Mouse (Mus musculus): ENCODE measurements around the gene Gm13040. TPM values are rescaled to one million over a fixed set of nuclear protein-coding genes. Genes with fewer than 3 reads are reported as not detected.
"Not testable (repeated sequence)": the region's sequence is repeated elsewhere in the genome, so short reads cannot be mapped to it uniquely, and the experiment has no call there.

Gene Gm13040
- polyA plus RNA-seq (2017; shearing (Covaris generic)) = not detected

GRCm38 (mm10) chr4:143535654-143536053 lies at the start of gene Gm13040:
TSS of gene Gm13040 (plus strand) at chr4:143535954.
- not testable (repeated sequence) for ATAC-seq

- no peak for ATAC-seq
Measured at GRCm38 (mm10) chr4:143511043-143511442, 24.7 kb upstream of the Gm13040 start, which contains the start of gene Gm13043. TSS of gene Gm13043 (plus strand) at chr4:143511343.

- ATAC-seq = not testable (repeated sequence)
Measured at GRCm38 (mm10) chr4:143551400-143551799, 15.6 kb downstream of the Gm13040 start, which contains the start of the genes BC080695 and Gm13057. TSS of gene BC080695 (plus strand) at chr4:143551700. TSS of gene Gm13057 (plus strand) at chr4:143551709.

Other genes starting within 250 kb of the Gm13040 start
- under 1 TPM in 1 of 2 experiments, not detected in 1; 0.45 TPM for gene Pdpn, start 236.4 kb upstream of the Gm13040 start, polyA plus RNA-seq (2017; shearing (Covaris generic))
- not detected for gene Lrrc38, start 186.2 kb upstream of the Gm13040 start, polyA plus RNA-seq (2017; shearing (Covaris generic))
- gene Pramel1, start 141.5 kb upstream of the Gm13040 start, polyA plus RNA-seq (2017; shearing (Covaris generic)) = not detected
- 10 to 100 TPM; 35.9 to 37.4 TPM for gene Pramef8, start 123.5 kb upstream of the Gm13040 start, polyA plus RNA-seq (2017; shearing (Covaris generic))
- gene Oog4, start 85.6 kb upstream of the Gm13040 start, polyA plus RNA-seq (2017; shearing (Covaris generic)) = under 1 TPM in 1 of 2 experiments, not detected in 1; 0.19 TPM
- gene Gm13043, start 24.6 kb upstream of the Gm13040 start, polyA plus RNA-seq (2017; shearing (Covaris generic)) = not detected
- gene BC080695, start 15.7 kb downstream of the Gm13040 start, polyA plus RNA-seq (2017; shearing (Covaris generic)) = not detected
- not detected for gene Gm13057, start 15.8 kb downstream of the Gm13040 start, polyA plus RNA-seq (2017; shearing (Covaris generic))
- gene Gm13083, start 79.0 kb downstream of the Gm13040 start, polyA plus RNA-seq (2017; shearing (Covaris generic)) = not detected
- not detected for gene Gm13088, start 121.3 kb downstream of the Gm13040 start, polyA plus RNA-seq (2017; shearing (Covaris generic))
- under 1 TPM in 1 of 2 experiments, not detected in 1; 0.30 TPM for gene Gm13089, start 166.8 kb downstream of the Gm13040 start, polyA plus RNA-seq (2017; shearing (Covaris generic))
- under 1 TPM in 1 of 2 experiments, not detected in 1; 0.16 TPM for gene Gm13078, start 183.5 kb downstream of the Gm13040 start, polyA plus RNA-seq (2017; shearing (Covaris generic))